Mouse (Mus musculus): ENCODE results near the gene Gm49353.

The Gm49353 gene

GRCm38 (mm10) chr10:29198642-29199041 is at the start of gene Gm49353:
Gm49353 (plus strand) TSS chr10:29198954.
- DNase-seq: no peak

DNA sequence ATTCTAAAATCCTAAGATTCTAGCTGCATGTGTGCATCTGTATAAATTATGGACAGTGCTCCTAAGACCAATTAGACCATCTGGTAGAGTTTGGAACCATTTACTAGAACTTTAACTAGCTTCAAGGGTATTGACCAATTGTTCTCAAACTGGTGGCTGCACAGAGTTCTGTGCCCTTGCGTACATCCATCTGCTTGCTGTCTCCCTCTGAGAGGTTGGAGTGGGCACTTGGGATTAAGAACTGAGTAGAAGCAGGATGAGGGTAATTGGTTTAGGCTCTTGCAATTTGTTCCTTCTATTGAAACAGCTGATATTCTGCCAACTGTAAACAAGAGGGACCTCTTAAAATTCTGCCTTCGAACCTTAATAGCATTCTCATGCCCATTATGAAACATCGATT is 43.5 kb upstream of the Gm49353 start:
- DNase-seq: no peak

DNA sequence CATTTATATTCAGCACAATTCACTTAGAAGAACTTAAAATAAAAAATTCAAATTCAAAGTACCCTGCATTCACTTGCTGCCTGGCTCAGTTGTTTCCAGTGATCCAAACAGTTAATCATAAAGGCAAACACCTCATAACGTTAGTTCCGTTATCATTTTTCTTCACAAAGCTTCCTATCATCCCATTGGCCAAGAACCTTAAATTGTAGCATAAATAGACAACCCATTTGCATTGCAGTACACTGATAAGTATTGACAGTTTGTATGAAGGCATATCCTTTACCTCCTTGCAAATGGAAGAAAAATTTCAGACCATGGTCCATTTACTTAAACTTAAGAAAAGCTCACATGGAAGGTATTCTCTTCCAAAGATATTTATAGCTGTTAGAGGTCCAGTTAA is 37.1 kb upstream of the Gm49353 start:
- no peak for DNase-seq

DNA sequence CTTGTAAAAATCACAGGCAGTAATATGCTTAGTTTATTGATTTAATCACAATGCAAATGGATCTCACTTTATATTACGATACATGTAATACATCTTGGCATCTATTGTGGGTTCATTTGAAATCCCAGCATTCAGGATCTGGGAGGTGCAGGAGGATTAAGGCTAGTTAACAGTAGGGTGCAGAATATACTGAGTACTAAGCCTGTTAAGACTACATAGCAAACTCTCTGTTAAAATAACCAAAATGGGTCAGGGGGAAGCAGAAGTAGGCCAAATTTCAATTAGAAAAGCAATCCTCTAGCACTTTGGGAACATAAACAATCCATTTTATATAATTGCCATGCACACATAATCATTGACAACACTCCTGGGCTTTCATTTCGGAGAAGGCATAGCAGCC is 25.0 kb upstream of the Gm49353 start:
- no peak for DNase-seq

DNA sequence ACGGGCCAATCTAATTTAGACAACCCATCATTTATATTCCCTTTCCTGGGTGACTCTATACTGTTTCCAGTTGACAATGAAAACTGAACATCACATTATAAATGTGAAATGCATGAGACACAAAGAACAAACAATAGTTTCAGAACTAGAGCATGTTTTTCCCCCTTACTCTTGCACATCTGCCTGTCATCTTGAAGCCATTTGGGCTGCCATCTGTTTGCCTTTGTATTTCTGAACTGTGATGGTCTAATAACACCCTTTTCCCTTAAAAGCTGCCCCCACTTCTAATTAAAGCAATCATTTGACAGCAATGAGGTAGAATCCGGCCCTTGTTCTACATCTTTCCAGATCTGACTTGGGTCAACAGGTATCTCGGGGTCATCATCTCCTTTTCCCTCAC is 23.1 kb upstream of the Gm49353 start:
- DNase-seq: no peak

DNA sequence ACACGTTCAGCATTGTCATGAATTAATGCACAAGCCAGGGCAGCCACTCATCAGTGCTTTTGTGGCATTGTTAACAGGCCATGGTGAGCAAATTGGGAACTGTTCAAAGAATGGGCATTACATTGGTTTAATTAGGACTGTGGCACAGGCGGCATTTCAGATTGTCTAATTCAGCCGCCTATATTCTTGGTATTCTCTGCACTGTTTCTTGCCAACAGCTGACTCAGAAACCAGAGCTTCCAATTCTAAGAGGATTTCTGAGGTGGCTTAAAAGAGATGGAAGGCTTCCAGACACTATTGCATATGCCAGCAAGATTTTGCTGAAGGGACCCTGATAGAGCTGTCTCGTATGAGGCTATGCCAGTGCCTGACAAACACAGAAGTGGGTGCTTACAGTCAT is 21.9 kb upstream of the Gm49353 start:
- DNase-seq: no peak

DNA sequence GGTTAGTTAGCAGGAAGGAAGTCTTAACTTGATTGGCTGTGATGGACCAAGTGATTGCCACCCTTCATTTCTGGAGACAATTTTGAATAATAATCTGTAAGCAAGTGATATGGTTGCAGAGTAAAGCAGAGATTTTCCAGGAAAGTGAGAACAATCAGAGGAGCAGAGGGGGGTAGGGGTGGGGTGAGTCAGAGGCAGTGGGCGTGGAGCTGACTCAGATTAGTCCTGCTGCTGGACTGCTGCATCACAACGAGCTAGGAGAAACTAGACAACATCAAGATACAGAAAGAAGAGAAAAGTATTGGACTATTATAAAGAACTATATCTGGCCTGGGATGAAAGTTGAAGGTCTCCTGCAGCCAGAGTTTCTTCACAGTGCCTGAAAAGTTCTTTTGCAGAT is 20.8 kb upstream of the Gm49353 start:
- DNase-seq: no peak

GRCm38 (mm10) chr10:29180210-29180609 is 18.5 kb upstream of the Gm49353 start:
- DNase-seq: no peak

- no peak for DNase-seq
Observed at GRCm38 (mm10) chr10:29181046-29181445, 17.7 kb upstream of the Gm49353 start.

- DNase-seq: no peak
Observed at GRCm38 (mm10) chr10:29193769-29194168, 5.0 kb upstream of the Gm49353 start.

- DNase-seq: no peak
Observed at GRCm38 (mm10) chr10:29196811-29197210, 1.9 kb upstream of the Gm49353 start.

- DNase-seq: no peak
Observed at GRCm38 (mm10) chr10:29199835-29200234, 1.1 kb downstream of the Gm49353 start.

DNA sequence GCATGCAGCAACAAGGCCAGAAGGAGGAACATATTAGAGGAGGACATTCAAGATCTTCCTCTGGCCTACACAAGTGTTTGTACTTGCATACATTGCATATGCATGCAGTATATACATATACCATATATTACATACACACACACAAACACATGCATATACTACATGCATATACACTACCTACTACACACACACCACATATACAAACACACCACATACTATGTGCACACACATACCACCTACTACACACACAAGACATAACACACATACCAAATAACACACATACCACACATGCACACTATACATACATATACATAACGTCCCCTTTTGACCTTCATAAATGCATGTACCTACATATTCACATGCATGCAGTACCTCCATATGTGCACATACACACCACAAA is 1.9 kb downstream of the Gm49353 start:
- no peak for DNase-seq

- DNase-seq: peak; percentile 29
Observed at GRCm38 (mm10) chr10:29206730-29207129, 8.0 kb downstream of the Gm49353 start.

GRCm38 (mm10) chr10:29208735-29209134 is 10.0 kb downstream of the Gm49353 start:
- no peak for DNase-seq

DNA sequence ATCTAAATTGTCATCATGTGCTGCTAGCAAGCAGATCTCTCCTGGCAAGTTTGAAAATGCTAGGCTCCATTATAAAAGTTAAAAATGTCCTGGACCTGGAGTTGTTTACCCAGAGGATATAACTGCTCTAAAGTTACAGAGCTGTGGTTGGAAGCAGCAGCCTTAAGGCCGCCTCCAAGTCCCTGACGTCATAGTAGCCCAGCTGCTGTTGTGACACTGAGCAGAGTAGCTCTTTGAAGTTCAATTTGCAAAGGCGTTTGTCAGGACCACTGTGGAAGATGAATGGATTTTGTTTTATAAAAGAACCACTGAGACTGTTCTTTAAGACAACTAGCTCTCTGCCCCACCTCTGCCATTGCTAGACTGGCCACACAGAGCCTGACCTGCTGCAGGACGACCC is 12.7 kb downstream of the Gm49353 start, which contains the start of gene 9330159F19Rik:
Gene 9330159F19Rik, plus strand, starts transcription at position 154 of the 400 bp plus-strand sequence.
- DNase-seq: no peak

GRCm38 (mm10) chr10:29213534-29214100 is 14.9 kb downstream of the Gm49353 start:
- DNase-seq: no peak

GRCm38 (mm10) chr10:29216957-29217356 is 18.2 kb downstream of the Gm49353 start:
- DNase-seq: no peak

DNA sequence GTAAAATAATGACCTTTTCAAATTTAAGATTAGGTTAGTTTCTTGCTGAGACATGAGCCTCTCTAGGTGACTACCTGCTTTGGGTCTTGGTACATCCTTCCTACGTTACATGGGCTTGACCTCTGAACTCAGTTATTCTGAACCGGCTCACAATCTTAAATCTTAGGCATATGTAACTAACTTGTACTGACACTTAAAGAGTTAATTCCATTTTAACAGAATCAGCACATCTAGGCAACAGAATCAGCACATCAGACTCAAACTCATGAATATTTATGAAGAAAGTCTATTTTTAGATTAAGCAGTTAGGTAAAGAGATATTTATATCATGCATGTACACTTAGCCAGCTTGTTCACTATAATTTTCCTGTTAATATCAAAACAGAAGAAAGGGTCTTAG is 18.7 kb downstream of the Gm49353 start:
- DNase-seq: no peak

GRCm38 (mm10) chr10:29225329-29225728 is 26.6 kb downstream of the Gm49353 start:
- DNase-seq: no peak

DNA sequence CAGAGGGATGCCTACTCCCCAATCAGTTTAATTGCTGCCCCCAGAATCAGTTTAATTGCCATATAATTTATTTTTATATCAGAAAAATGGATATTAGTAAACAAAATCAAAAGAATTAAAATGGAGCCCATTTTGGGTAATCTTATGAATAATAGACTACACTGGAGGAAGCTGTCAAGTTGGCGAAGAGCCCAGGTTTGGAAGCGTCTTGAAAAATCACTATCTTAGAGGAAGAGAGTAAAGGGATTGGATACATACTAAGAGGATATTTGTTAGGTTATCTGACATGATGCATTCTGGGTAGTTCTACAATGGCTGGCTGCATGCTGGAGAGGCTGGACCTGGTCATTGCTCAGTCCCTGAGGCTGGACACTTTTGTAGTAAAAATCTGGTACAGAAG is 32.5 kb downstream of the Gm49353 start:
- no peak for DNase-seq
